Mouse (Mus musculus) erythroblast, embryonic 14.5 days (primary cell): ENCODE data around the gene Rap1gap.

Experiments
- GATA1 ChIP-seq: IDR thresholded peaks from 2 replicates; pipeline ENCODE4 v1.6.1; 2012; ENCODE audit warnings: low read length, inconsistent platforms, mixed read lengths
- TAL1 ChIP-seq: IDR thresholded peaks from 3 replicates; pipeline ENCODE4 v1.6.1; 2012; ENCODE audit warnings: low read length, inconsistent platforms, mixed read lengths

DNA sequence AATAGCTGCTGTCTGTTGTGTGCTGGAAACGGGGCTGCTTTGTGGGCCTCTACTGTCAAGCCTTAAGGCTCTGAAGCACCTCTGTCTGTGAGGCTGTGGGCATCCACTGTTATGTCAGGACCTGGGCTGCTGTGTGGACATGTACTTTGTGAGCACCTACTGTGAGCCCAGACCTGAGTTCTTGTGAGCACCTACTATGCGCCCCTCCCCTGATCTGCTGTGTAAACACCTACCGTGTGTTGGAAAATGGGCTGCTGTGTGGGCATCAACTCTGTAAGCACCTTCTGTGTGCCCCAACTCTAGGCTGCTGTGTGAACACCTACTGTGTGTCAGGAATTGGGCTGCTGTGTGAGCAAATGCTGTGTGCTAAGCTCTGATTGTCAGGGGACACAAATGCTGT, 57.7 kb downstream of the Rap1gap start:
- TF ChIP-seq TAL1 = no peak
- TF ChIP-seq GATA1 = no peak
